Mouse (Mus musculus) v-Abl transformed pro-B cells (cell line): ENCODE measurements around the gene Iqgap1.

ENCODE experiments used
- in situ Hi-C, 2 experiments: fragments of 400-800 bp; cut with MboI; formaldehyde crosslinking; loops; one replicate each; pipeline ENCODE4 v1.15.1; 2025; ENCODE audit not compliant: unreplicated experiment in 2 of 2

Iqgap1 gene

GRCm38 (mm10) chr7:80692472-80692871, 133.3 kb downstream of the Iqgap1 start:
- in situ Hi-C loops: loop anchor here in 1 of 2 experiments (25.0 kb wide), 1 partner anchor 305 kb away; the partner anchor contains the start of gene Fes

GRCm38 (mm10) chr7:80691131-80691530, 134.6 kb downstream of the Iqgap1 start:
- in situ Hi-C loops: loop anchor here in 1 of 2 experiments (25.0 kb wide), 1 partner anchor 304 kb away; the partner anchor contains the start of gene Fes

GRCm38 (mm10) chr7:80689221-80689591, 136.6 kb downstream of the Iqgap1 start:
- in situ Hi-C loops: loop anchor here in 1 of 2 experiments (25.0 kb wide), 1 partner anchor 302 kb away; the partner anchor contains the start of gene Fes

- in situ Hi-C loops: loop anchor here in 1 of 2 experiments (25.0 kb wide), 1 partner anchor 301 kb away; the partner anchor contains the start of gene Fes
These were observed 137.1 kb downstream of the Iqgap1 start, which contains the start of gene Crtc3 for GRCm38 (mm10) chr7:80688556-80689220. TSS of gene Crtc3 (minus strand) at chr7:80688877.

- in situ Hi-C loops: loop anchor here in 1 of 2 experiments (25.0 kb wide), 1 partner anchor 301 kb away; the partner anchor contains the start of gene Fes
These were observed 137.8 kb downstream of the Iqgap1 start for GRCm38 (mm10) chr7:80687721-80688555.

- in situ Hi-C loops: loop anchor here in 1 of 2 experiments (25.0 kb wide), 1 partner anchor 298 kb away; the partner anchor contains the start of gene Fes
These were observed 140.1 kb downstream of the Iqgap1 start for GRCm38 (mm10) chr7:80685639-80686038.

GRCm38 (mm10) chr7:80682630-80683029, 143.1 kb downstream of the Iqgap1 start:
- in situ Hi-C loops: loop anchor here in 1 of 2 experiments (25.0 kb wide), 1 partner anchor 295 kb away; the partner anchor contains the start of gene Fes

- in situ Hi-C loops: loop anchor here in 1 of 2 experiments (25.0 kb wide), 1 partner anchor 293 kb away; the partner anchor contains the start of gene Fes
These were observed 145.4 kb downstream of the Iqgap1 start for GRCm38 (mm10) chr7:80680218-80680847.

- in situ Hi-C loops: no loop called here
These were observed 153.5 kb downstream of the Iqgap1 start for GRCm38 (mm10) chr7:80672323-80672722.

GRCm38 (mm10) chr7:80670889-80671288, 154.9 kb downstream of the Iqgap1 start:
- in situ Hi-C loops: no loop called here

GRCm38 (mm10) chr7:80667190-80667589, 158.6 kb downstream of the Iqgap1 start:
- in situ Hi-C loops: no loop called here

- in situ Hi-C loops: no loop called here
These were observed 159.4 kb downstream of the Iqgap1 start for GRCm38 (mm10) chr7:80666198-80666915.
